Mouse (Mus musculus): ENCODE data around the gene Atp6ap1.

DNA sequence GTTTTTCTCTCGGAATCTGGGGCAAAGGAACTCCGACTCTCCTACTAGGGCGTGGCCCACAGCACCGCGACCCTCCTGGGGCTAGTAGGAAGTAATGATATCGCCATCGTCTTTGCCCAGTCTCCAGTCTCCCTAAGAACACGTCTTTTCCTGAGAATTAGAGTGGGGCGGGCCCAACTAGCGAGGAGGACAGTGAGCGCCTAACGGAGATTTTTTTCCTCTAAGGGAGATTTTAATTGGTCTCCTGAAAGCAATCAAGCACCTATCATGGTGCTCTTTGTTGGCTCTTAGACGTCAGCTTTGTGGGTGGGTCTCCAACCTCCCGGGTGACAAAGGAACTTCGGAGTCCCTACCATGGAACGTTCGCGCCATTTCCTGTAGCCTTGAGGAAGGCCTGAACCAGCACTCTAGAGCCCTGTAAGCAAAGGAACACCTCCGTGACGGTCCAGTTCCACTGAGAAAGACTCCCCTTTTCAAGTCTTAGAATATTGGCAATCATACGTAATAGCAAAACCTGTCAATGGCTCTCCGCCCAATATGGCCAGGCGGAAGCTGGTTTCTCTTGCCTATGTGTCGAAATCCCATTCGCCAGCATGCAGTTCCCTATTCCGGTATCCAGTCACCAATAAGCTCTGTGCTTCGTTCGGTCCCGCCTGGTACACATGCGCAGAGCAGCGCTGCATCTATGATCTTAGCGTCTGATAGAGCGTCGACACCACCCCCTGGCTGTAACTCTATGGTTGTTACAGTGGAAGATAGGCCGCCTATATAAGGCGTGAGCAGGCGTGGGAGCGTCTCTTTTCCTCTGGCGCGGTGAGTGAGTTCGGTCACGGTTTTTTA, 26.6 kb upstream of the Atp6ap1 start, which contains the start of gene Rpl10:
- peak; percentile 33 for TF ChIP-seq CTCF (IDR thresholded peaks at IDR 0.05; ENCODE audit: low read depth)
- TF ChIP-seq EP300 (IDR thresholded peaks at IDR 0.05; ENCODE audit: low read depth) = peak; percentile 88; the same call in 1 of the 2 replicates

Measured in heart, postnatal 0 days (tissue).